Mouse (Mus musculus): ENCODE results near the gene Thbs3. TPM values are rescaled to one million over a fixed set of nuclear protein-coding genes. Genes with fewer than 3 reads are reported as not detected.

The Thbs3 gene
- 54.4 and 58.4 TPM in 2 replicates for polyA plus RNA-seq (2015; fragmentation: Nextera tagmentation; extraction: Ambion mirVana)

DNA sequence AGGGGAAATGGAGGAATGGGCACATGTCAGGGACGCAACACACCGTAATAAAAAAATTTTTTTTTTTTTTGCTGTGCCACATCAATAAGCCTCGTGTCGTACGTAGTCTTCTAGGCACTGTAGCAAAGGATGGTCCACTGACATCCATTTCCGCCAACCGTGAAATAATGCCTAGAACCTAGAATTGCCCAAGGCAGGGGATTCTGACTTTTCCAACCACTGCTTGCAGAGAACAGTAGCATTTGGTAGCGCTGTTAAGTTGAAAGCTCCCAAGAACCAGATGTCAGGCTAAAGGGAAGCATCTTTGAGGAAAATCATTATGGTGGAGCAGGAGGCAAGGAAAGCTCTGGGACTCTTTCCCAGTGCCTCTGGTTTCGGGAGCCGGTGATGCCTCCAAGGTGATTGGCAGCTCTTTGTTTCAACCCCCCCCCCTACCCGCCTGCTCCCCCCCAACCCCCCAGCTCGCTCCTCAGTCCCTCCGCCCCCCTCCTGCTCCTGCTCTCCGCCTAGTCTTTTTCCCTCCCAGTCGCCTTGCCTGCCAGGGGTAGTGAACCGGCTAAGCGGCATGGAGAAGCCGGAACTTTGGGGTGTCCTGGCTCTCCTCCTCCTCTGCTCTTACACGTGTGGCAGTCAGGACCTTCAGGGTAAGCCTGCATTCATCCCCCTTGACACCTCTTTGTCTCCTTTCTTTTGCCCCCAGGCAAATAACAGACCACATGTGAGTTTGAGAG is at the start of gene Thbs3:
Gene Thbs3, plus strand, starts transcription at position 500 of the 731 bp plus-strand sequence.
- ATAC-seq (ENCODE audit: borderline replicate concordance, extremely low read depth, low FRiP score, low TSS enrichment): no peak
- no peaks in the 10 kb centered on the region for H3K27me3 ChIP-seq
- no peaks in the 10 kb centered on the region for H3K9me3 ChIP-seq
- H3K36me3 ChIP-seq: 0 out of 2 replicates have a peak, but pooled peaks cover 4% of the 10 kb centered on the region
- H3K4me1 ChIP-seq: peaks cover 55% of the 10 kb centered on the region
- peak within 1 kb of the TSS; percentile 89 for H3K4me2 ChIP-seq
- WGBS: 0% methylated on average over 16 of the region's 19 CpGs
- H3K4me3 ChIP-seq: peak within 1 kb of the TSS; percentile 72
- peak within 1 kb of the TSS; percentile 71 for H3K9ac ChIP-seq
- peak within 1 kb of the TSS; percentile 99 for H3K27ac ChIP-seq

- H3K36me3 ChIP-seq: peaks cover 35% of the 10 kb centered on the region
- peak overlapping the region; percentile 77 for H3K4me3 ChIP-seq
- no peaks in the 10 kb centered on the region for H3K9me3 ChIP-seq
- peak overlapping the region; percentile 66 for H3K4me2 ChIP-seq
- H3K27ac ChIP-seq: peak overlapping the region; percentile 96
- no peak for ATAC-seq (ENCODE audit: borderline replicate concordance, extremely low read depth, low FRiP score, low TSS enrichment)
- peak overlapping the region; percentile 79 for H3K9ac ChIP-seq
- WGBS: 16% methylated on average over 12 of the region's 12 CpGs
- peaks cover 23% of the 10 kb centered on the region for H3K4me1 ChIP-seq
- H3K27me3 ChIP-seq: no peaks in the 10 kb centered on the region
These were observed 49.6 kb upstream of the Thbs3 start for GRCm38 (mm10) chr3:89165268-89165870.

DNA sequence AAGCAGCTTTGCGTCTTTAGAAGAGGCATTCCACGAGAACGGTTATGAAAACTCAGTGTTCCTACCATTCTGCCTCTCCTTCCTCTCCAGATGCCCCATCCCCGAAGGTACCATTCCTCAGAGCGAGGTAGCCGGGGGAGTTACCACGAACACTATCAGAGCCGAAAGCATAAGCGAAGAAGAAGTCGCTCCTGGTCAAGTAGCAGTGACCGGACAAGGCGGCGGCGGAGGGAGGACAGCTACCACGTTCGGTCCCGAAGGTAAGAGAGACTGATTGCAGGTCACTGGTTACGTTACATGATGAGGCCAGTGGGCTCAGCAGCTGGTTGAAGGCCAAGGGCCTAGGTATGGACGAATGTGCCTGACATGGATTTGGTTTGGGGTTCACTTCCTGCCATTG is 48.0 kb upstream of the Thbs3 start:
- WGBS: 89% methylated on average over 19 of the region's 19 CpGs
- Histone ChIP-seq H3K27me3 (no peaks in the 10 kb centered on the region), H3K9ac (no peak overlapping the region), H3K4me1 (peaks cover 22% of the 10 kb centered on the region), H3K4me2 (no peak overlapping the region), H3K27ac (no peak overlapping the region), H3K36me3 (peaks cover 45% of the 10 kb centered on the region), H3K4me3 (no peak overlapping the region), H3K9me3 (no peaks in the 10 kb centered on the region)
- ATAC-seq (ENCODE audit: borderline replicate concordance, extremely low read depth, low FRiP score, low TSS enrichment): no peak

- Histone ChIP-seq H3K27ac (no peak overlapping the region), H3K4me2 (no peak overlapping the region), H3K27me3 (no peaks in the 10 kb centered on the region), H3K36me3 (peaks cover 73% of the 10 kb centered on the region), H3K9me3 (no peaks in the 10 kb centered on the region), H3K4me1 (peaks cover 16% of the 10 kb centered on the region), H3K4me3 (no peak overlapping the region), H3K9ac (no peak overlapping the region)
- 94% methylated on average over 11 of the region's 11 CpGs for WGBS
- no peak for ATAC-seq (ENCODE audit: borderline replicate concordance, extremely low read depth, low FRiP score, low TSS enrichment)
These were observed 40.1 kb upstream of the Thbs3 start for GRCm38 (mm10) chr3:89174844-89175243.

DNA sequence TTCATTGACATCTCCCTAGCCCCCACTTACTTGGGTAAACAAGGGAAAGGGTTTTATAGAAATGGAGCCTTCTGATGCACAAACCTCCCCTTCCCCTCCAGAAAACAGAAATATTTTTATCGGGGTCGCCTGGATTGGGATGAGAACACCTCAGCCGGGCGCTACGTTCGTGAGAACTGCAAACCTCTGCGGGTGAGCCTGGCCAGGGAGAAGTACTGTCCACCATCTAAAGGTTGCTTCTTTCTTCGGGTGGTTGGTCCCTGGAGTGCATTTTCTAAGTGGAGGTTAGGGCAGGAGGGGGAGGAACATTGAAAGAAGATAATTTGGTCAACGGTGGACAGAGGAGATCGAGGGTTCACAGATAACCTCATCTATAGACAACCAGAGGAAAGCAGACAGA is 39.4 kb upstream of the Thbs3 start:
- Histone ChIP-seq H3K27ac (no peak overlapping the region), H3K4me1 (peaks cover 16% of the 10 kb centered on the region), H3K4me3 (no peak overlapping the region), H3K9me3 (no peaks in the 10 kb centered on the region), H3K4me2 (no peak overlapping the region), H3K9ac (no peak overlapping the region), H3K36me3 (peaks cover 73% of the 10 kb centered on the region), H3K27me3 (no peaks in the 10 kb centered on the region)
- WGBS: 87% methylated on average over 10 of the region's 10 CpGs
- no peak for ATAC-seq (ENCODE audit: borderline replicate concordance, extremely low read depth, low FRiP score, low TSS enrichment)

DNA sequence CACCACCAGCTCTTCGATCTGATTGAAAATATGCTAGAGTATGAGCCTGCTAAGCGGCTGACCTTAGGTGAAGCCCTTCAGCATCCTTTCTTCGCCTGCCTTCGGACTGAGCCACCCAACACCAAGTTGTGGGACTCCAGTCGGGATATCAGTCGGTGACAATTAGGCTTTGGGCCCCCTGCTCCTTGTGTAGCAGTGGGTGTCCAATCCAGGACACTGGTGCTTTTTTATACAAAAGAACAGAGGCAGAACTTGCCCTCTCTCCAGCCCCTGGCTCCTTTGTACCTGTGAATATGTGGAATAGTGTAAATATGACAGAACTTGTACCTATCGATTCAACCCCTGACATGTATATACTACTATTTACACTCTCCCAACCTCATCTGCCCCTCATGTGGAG is 38.6 kb upstream of the Thbs3 start:
- 0 out of 2 replicates have a peak overlapping the region, but pooled peaks have one; percentile 0 for H3K9ac ChIP-seq
- H3K4me3 ChIP-seq: no peak overlapping the region
- H3K4me1 ChIP-seq: peaks cover 16% of the 10 kb centered on the region
- ATAC-seq (ENCODE audit: borderline replicate concordance, extremely low read depth, low FRiP score, low TSS enrichment): no peak
- no peaks in the 10 kb centered on the region for H3K9me3 ChIP-seq
- no peak overlapping the region for H3K4me2 ChIP-seq
- 76% methylated on average over 7 of the region's 7 CpGs for WGBS
- peaks cover 78% of the 10 kb centered on the region for H3K36me3 ChIP-seq
- H3K27me3 ChIP-seq: no peaks in the 10 kb centered on the region
- peak overlapping the region; percentile 44; the same call in 1 of the 2 replicates for H3K27ac ChIP-seq

GRCm38 (mm10) chr3:89177242-89178106 is 37.5 kb upstream of the Thbs3 start, which contains the start of gene Scamp3:
Gene Scamp3, plus strand, starts transcription at chr3:89177473.
- peak; percentile 93 for ATAC-seq (ENCODE audit: borderline replicate concordance, extremely low read depth, low FRiP score, low TSS enrichment)
- peaks cover 19% of the 10 kb centered on the region for H3K4me1 ChIP-seq
- H3K36me3 ChIP-seq: peaks cover 72% of the 10 kb centered on the region
- under 1% methylated on average over 43 of the region's 43 CpGs for WGBS
- peak within 1 kb of the TSS; percentile 85 for H3K4me3 ChIP-seq
- peak within 1 kb of the TSS; percentile 85 for H3K9ac ChIP-seq
- peak within 1 kb of the TSS; percentile 68 for H3K27ac ChIP-seq
- H3K27me3 ChIP-seq: no peaks in the 10 kb centered on the region
- H3K9me3 ChIP-seq: no peaks in the 10 kb centered on the region
- H3K4me2 ChIP-seq: peak within 1 kb of the TSS; percentile 88

DNA sequence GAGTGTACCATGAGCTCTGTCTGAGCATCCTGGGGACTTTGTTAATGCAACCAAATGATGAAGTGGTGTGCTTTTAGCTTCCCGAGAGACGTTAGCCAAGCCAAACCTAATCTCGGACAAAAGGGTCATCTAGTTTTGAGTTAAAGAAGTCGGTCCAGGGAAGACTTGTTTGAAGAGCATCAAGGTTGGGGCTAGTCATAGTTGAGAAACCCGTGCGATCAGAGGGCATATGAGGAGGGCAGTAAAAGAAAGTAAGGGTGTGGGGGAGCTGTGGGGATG is 36.9 kb upstream of the Thbs3 start:
- peak overlapping the region; percentile 68; the same call in 1 of the 2 replicates for H3K27ac ChIP-seq
- ATAC-seq (ENCODE audit: borderline replicate concordance, extremely low read depth, low FRiP score, low TSS enrichment): no peak
- H3K9ac ChIP-seq: peak overlapping the region; percentile 85
- H3K4me1 ChIP-seq: peaks cover 23% of the 10 kb centered on the region
- H3K4me3 ChIP-seq: peak overlapping the region; percentile 85
- WGBS: 4% methylated on average over 6 of the region's 6 CpGs
- no peaks in the 10 kb centered on the region for H3K27me3 ChIP-seq
- peaks cover 67% of the 10 kb centered on the region for H3K36me3 ChIP-seq
- no peaks in the 10 kb centered on the region for H3K9me3 ChIP-seq
- H3K4me2 ChIP-seq: peak overlapping the region; percentile 88

DNA sequence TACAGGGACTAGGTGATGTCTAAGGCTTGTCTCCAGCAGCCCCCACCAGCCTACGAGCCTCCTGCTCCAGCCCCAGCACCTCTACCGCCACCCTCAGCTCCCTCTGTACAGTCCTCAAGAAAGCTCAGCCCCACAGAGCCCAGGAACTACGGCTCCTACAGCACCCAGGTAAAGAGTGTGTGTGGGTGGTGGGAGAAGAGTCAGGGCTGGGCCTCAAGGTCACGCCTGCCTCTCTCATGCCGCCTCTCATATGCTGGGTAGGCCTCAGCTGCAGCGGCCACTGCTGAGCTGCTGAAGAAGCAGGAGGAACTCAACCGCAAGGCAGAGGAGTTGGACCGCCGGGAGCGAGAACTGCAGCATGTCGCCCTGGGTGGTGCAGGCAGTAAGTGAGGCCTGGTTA is 35.9 kb upstream of the Thbs3 start:
- ATAC-seq (ENCODE audit: borderline replicate concordance, extremely low read depth, low FRiP score, low TSS enrichment): no peak
- H3K27ac ChIP-seq: no peak overlapping the region
- H3K9ac ChIP-seq: 0 out of 2 replicates have a peak overlapping the region, but pooled peaks have one; percentile 85
- no peaks in the 10 kb centered on the region for H3K9me3 ChIP-seq
- H3K4me2 ChIP-seq: no peak overlapping the region
- H3K36me3 ChIP-seq: peaks cover 57% of the 10 kb centered on the region
- 90% methylated on average over 11 of the region's 11 CpGs for WGBS
- H3K27me3 ChIP-seq: no peaks in the 10 kb centered on the region
- peaks cover 31% of the 10 kb centered on the region for H3K4me1 ChIP-seq
- 0 out of 2 replicates have a peak overlapping the region, but pooled peaks have one; percentile 85 for H3K4me3 ChIP-seq

DNA sequence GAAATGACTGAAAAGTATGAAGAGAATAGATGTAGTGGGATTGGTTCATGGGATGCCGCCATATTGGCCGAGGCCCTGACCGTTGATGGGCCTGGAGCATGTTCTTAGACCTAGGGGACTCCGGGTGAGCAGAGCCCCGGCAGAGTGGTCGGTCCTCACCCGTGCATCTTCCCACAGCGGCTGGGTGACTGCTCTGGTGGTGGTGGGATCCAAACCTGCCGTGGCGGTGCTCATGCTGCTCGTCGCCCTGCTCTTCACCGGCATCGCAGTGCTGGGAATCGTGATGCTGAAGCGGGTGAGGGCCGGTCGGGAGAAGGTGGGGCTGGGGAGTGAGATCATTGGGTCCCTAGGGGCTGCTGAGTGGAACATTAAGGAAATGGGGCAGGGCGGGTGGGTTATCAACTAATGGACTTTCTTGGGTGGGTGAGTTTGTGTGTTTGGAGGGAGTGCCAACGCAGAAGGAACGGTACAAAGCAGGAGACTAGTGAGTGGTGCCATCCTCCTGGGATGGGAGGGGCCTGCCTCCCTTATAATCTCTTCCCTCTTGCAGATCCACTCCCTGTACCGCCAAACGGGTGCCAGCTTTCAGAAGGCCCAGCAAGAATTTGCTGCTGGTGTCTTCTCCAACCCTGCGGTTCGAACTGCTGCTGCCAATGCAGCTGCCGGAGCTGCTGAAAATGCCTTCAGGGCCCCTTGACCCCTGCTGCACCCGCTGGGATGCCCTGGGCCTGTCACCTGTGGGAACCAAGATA is 33.1 kb upstream of the Thbs3 start:
- Histone ChIP-seq H3K36me3 (peaks cover 30% of the 10 kb centered on the region), H3K4me1 (peaks cover 33% of the 10 kb centered on the region), H3K27ac (no peak overlapping the region), H3K27me3 (no peaks in the 10 kb centered on the region), H3K4me2 (no peak overlapping the region), H3K4me3 (no peak overlapping the region), H3K9ac (no peak overlapping the region), H3K9me3 (no peaks in the 10 kb centered on the region)
- ATAC-seq (ENCODE audit: borderline replicate concordance, extremely low read depth, low FRiP score, low TSS enrichment): no peak
- 86% methylated on average over 25 of the region's 27 CpGs for WGBS

GRCm38 (mm10) chr3:89182531-89183057 is 32.4 kb upstream of the Thbs3 start:
- peak overlapping the region; percentile 72 for H3K4me3 ChIP-seq
- H3K4me2 ChIP-seq: peak overlapping the region; percentile 95
- H3K9me3 ChIP-seq: no peaks in the 10 kb centered on the region
- peaks cover 30% of the 10 kb centered on the region for H3K36me3 ChIP-seq
- peak overlapping the region; percentile 67; the same call in 1 of the 2 replicates for H3K27ac ChIP-seq
- ATAC-seq (ENCODE audit: borderline replicate concordance, extremely low read depth, low FRiP score, low TSS enrichment): peak; percentile 4; the same call in 1 of the 2 replicates
- H3K27me3 ChIP-seq: no peaks in the 10 kb centered on the region
- WGBS: 39% methylated on average over 7 of the region's 7 CpGs
- peaks cover 33% of the 10 kb centered on the region for H3K4me1 ChIP-seq
- no peak overlapping the region for H3K9ac ChIP-seq

Data from lung, embryonic 15.5 days (tissue).